Mouse (Mus musculus) hindbrain, postnatal 0 days (tissue): ENCODE data around the gene Kiss1r. TPM values are rescaled to one million over a fixed set of nuclear protein-coding genes. Genes with fewer than 3 reads are reported as not detected.
A peak's percentile ranks its signal among the peaks of the same experiment; 100 is the strongest.

Experiments
- ATAC-seq: fragments of 200-750 bp; cut with Nextera tagmentation; 2 replicates; pipeline ENCODE4 v1.8.0; 2017; ENCODE audit warnings: mild to moderate bottlenecking, moderate TSS enrichment, moderate library complexity
- DNase-seq: peaks from one replicate; pipeline ENCODE4 v3.0.0-alpha.2; 2015; ENCODE audit warnings: low spot score
- H3K27ac ChIP-seq: fragments of 300-500 bp; sonication (generic); 2 replicates; pipeline ENCODE4 v1.5.1; 2014; ENCODE audit warnings: mild to moderate bottlenecking
- H3K27me3 ChIP-seq: fragments of 300-500 bp; sonication (generic); 2 replicates; pipeline ENCODE4 v1.6.1; 2014; ENCODE audit warnings: low read length, mixed read lengths; ENCODE audit not compliant: insufficient read depth
- H3K36me3 ChIP-seq: fragments of 300-500 bp; sonication (generic); 2 replicates; pipeline ENCODE4 v1.6.1; 2014; ENCODE audit warnings: low read length, mixed read lengths; ENCODE audit not compliant: insufficient read depth
- H3K4me1 ChIP-seq: fragments of 300-500 bp; sonication (generic); 2 replicates; pipeline ENCODE4 v1.6.1; 2014; ENCODE audit warnings: antibody characterized with exemption, low read length, mixed read lengths; ENCODE audit not compliant: insufficient read depth
- H3K4me2 ChIP-seq: fragments of 300-500 bp; sonication (generic); 2 replicates; pipeline ENCODE4 v1.6.1; 2014; ENCODE audit warnings: low read depth, mild to moderate bottlenecking, low read length, moderate library complexity, mixed read lengths
- H3K4me3 ChIP-seq: fragments of 300-500 bp; sonication (generic); 2 replicates; pipeline ENCODE4 v1.5.1; 2014; ENCODE audit warnings: low read length
- H3K9ac ChIP-seq: fragments of 300-500 bp; sonication (generic); replicated peaks from 2 replicates; pipeline ENCODE4 v1.6.1; 2014; ENCODE audit warnings: mild to moderate bottlenecking, low read length, moderate library complexity, mixed read lengths
- H3K9me3 ChIP-seq: fragments of 300-500 bp; sonication (generic); 2 replicates; pipeline ENCODE4 v1.6.1; 2016; ENCODE audit warnings: low read length, mixed read lengths
- CTCF ChIP-seq: IDR thresholded peaks from 2 replicates; pipeline ENCODE4 v1.5.1; 2016; ENCODE audit warnings: antibody characterized with exemption, control low read depth, low read depth
- WGBS: fragments of 180-500 bp; shearing (Covaris S2); extraction: QIAGEN DNeasy Blood & Tissue Kit; methylation state at CpG from one replicate; pipeline ENCODE4 v1.1.7; 2014; 5-methylcytosine and 5-hydroxymethylcytosine counted together
- polyA plus RNA-seq: library from polyadenylated mRNA; unstranded; fragments of >200 nt; fragmentation: Nextera tagmentation; extraction: Ambion mirVana; gene quantifications from 2 replicates; pipeline ENCODE4 v1.2.1, GENCODE M21; 2015
- total RNA-seq: library from RNA; depleted of rRNA; stranded (reverse); fragments of >200 nt; gene quantifications from 2 replicates; pipeline ENCODE4 v1.2.3, GENCODE M21; 2014

Gene Kiss1r
- total and polyA plus RNA-seq, 2 experiments from 2014 or later, result 3.4 to 9.4 TPM

DNA sequence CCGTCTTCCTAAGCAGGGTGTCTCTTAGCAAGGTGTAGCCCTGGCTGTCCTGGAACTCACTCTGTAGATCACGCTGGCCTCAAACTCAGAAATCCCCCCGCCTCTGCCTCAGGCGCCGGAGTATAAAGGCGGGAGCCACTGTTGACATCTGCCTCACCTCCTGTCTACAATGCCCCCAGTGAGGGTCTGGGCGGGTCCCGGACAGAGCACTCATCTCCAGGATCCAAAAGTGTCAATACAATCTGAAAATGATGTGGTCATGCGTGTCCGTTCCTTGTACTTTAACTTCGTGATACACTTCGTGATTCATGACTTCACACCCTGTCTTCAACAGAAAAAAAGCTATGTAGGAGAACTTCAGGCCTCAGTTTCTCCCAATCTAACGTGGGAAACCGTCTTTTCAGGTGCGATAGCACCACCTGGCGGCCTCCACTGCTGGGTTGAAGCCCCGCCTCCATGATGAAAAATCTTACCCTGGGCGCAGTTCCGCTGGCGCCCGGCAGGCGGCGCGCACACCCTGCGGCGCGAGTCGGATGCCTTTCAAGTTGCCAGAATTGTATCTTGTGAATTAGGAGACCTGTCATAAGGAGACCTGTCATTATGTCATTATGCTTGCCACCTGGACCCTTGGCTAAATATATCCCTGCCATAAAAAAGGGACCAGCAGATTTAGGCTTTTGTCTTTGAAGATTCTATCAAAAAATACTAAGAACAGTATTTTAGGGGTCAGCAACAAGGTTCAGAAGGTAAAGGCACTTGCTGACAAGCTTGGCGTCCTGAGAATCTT is 8.4 kb downstream of the Kiss1r start:
- peak; percentile 100 for TF ChIP-seq CTCF
- DNase-seq, result peak; percentile 94
- H3K9ac ChIP-seq, result no peak overlapping the region
- peaks cover 30% of the 10 kb centered on the region for H3K27me3 ChIP-seq
- peak overlapping the region; percentile 96 for H3K4me2 ChIP-seq
- no peaks in the 10 kb centered on the region for H3K36me3 ChIP-seq
- peaks cover 13% of the 10 kb centered on the region; the same call in 1 of the 2 replicates for H3K4me1 ChIP-seq
- WGBS, result 10% methylated on average over 29 of the region's 29 CpGs
- no peak overlapping the region for H3K4me3 ChIP-seq
- peak; percentile 3; the same call in 1 of the 2 replicates for ATAC-seq
- no peaks in the 10 kb centered on the region for H3K9me3 ChIP-seq
- no peak overlapping the region for H3K27ac ChIP-seq

- Histone ChIP-seq H3K4me1 (0 out of 2 replicates have a peak, but pooled peaks cover 9% of the 10 kb centered on the region), H3K27me3 (peaks cover 23% of the 10 kb centered on the region), H3K36me3 (no peaks in the 10 kb centered on the region), H3K9ac (peak overlapping the region; percentile 76), H3K27ac (peak overlapping the region; percentile 88; the same call in 1 of the 2 replicates), H3K4me2 (peak overlapping the region; percentile 96), H3K4me3 (peak overlapping the region; percentile 86), H3K9me3 (no peaks in the 10 kb centered on the region)
- DNase-seq (no peak), ATAC-seq (no peak)
- WGBS, result 10% methylated on average over 15 of the region's 15 CpGs
- no peak for TF ChIP-seq CTCF
Observed at GRCm38 (mm10) chr10:79925785-79926490, 9.2 kb downstream of the Kiss1r start.

GRCm38 (mm10) chr10:79926491-79927323 is 9.9 kb downstream of the Kiss1r start, which contains the start of gene Arid3a:
Gene Arid3a, plus strand, starts transcription at chr10:79927043.
- no peaks in the 10 kb centered on the region for H3K36me3 ChIP-seq
- no peak; the same call in 1 of the 2 replicates for TF ChIP-seq CTCF
- 0 out of 2 replicates have a peak, but pooled peaks cover 4% of the 10 kb centered on the region for H3K4me1 ChIP-seq
- peak within 1 kb of the TSS; percentile 86 for H3K4me3 ChIP-seq
- H3K9ac ChIP-seq, result peak within 1 kb of the TSS; percentile 76
- peak within 1 kb of the TSS; percentile 96 for H3K4me2 ChIP-seq
- H3K9me3 ChIP-seq, result no peaks in the 10 kb centered on the region
- WGBS, result under 1% methylated on average over 63 of the region's 63 CpGs
- H3K27me3 ChIP-seq, result peaks cover 17% of the 10 kb centered on the region
- DNase-seq (peak; percentile 95), ATAC-seq (peak; percentile 80)
- H3K27ac ChIP-seq, result peak within 1 kb of the TSS; percentile 88

DNA sequence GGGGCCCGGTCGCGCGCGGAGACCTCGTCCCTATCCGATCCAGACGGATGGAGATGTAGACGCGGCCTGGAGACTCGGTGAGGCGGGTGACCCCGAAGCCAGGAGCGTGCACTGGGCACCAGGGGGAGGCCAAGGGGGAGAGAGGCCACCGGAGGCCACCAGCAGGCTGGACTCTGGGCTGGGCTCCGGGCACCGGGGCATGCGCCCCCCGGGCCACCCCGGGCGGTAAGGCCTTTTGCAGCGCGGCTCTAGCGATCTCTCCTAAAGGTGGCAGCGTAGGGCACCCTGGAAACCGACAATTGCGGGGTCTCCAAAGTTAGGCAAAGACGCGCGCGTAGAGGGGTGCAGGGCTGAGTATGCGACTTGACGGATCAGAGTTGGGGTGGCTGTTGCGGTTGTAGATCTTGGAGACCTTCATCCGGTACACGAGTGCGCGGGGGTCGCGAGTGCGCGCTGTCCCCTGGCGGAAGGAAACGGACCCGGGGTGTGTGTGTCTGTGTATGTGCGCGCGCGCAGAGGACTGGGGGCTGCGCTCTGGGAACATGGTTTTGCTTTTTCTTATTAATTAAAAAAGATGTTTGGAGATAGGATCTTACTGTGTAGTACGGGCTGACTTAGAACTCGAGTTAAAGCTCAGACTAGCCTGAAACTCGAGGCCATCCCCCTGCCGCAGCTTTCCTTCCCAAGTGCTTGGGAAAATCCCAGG is 10.7 kb downstream of the Kiss1r start:
- peak; percentile 60 for DNase-seq
- 0 out of 2 replicates have a peak, but pooled peaks cover 3% of the 10 kb centered on the region for H3K4me1 ChIP-seq
- H3K27me3 ChIP-seq, result peaks cover 9% of the 10 kb centered on the region
- peak overlapping the region; percentile 86 for H3K4me3 ChIP-seq
- H3K36me3 ChIP-seq, result no peaks in the 10 kb centered on the region
- TF ChIP-seq CTCF, result peak; percentile 48
- peak; percentile 31 for ATAC-seq
- no peaks in the 10 kb centered on the region for H3K9me3 ChIP-seq
- under 1% methylated on average over 54 of the region's 54 CpGs for WGBS
- peak overlapping the region; percentile 76 for H3K9ac ChIP-seq
- peak overlapping the region; percentile 96 for H3K4me2 ChIP-seq
- H3K27ac ChIP-seq, result peak overlapping the region; percentile 88

DNA sequence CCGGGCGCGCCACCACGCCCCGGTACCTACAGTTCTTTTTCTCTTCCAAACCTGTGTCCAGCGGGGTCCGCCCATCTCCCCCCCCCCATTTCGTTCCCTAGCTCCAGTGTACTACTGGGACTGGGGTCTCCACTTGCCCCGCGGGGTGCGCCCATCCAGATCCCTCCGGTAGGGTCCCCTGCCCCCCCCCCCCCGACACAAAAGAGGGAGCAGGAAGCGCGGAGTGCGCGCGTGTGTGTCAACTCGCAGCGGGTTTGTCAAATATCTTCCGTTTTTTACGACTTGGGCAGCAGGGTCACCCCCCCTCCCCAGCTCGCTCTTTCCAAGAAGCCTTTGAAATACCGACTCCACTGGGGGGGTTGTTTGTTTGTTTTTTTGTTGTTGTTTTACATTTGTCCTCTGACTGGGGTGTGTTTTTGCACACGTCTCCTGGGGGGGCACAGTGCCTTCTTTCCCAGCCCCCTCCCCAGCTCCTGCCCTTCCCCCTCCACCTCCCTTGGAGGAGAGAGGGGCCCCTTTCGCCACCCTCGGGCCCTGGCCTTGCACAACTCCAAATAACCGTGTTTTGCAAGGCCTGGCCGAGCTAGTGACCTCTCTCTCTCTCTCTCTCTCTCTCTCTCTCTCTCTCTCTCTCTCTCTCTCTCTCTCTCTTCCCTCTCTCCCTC is 11.4 kb downstream of the Kiss1r start:
- Histone ChIP-seq H3K4me2 (peak overlapping the region; percentile 96), H3K4me1 (0 out of 2 replicates have a peak, but pooled peaks cover 9% of the 10 kb centered on the region), H3K4me3 (peak overlapping the region; percentile 86), H3K36me3 (no peaks in the 10 kb centered on the region), H3K27me3 (peaks cover 2% of the 10 kb centered on the region; the same call in 1 of the 2 replicates), H3K9ac (peak overlapping the region; percentile 76), H3K9me3 (no peaks in the 10 kb centered on the region), H3K27ac (peak overlapping the region; percentile 88)
- no peak for TF ChIP-seq CTCF
- ATAC-seq (no peak), DNase-seq (peak; percentile 46)
- 3% methylated on average over 23 of the region's 29 CpGs for WGBS
